Mouse (Mus musculus) hindbrain, embryonic 13.5 days (tissue): ENCODE data around the gene Zfp579. TPM values are rescaled to one million over a fixed set of nuclear protein-coding genes. Genes with fewer than 3 reads are reported as not detected.
"Not testable (repeated sequence)": the region's sequence is repeated elsewhere in the genome, so short reads cannot be mapped to it uniquely, and the experiment has no call there.

Experiments
- ATAC-seq: fragments of 200-750 bp; cut with Nextera tagmentation; 2 replicates; pipeline ENCODE4 v1.8.0; 2017; ENCODE audit warnings: moderate TSS enrichment; ENCODE audit not compliant: low FRiP score
- H3K27ac ChIP-seq: fragments of 300-500 bp; sonication (generic); 2 replicates; pipeline ENCODE4 v1.5.1; 2015; ENCODE audit warnings: inconsistent platforms, mild to moderate bottlenecking, moderate library complexity
- H3K27me3 ChIP-seq: fragments of 300-500 bp; sonication (generic); 2 replicates; pipeline ENCODE4 v1.6.1; 2015; ENCODE audit warnings: mild to moderate bottlenecking, inconsistent platforms
- H3K36me3 ChIP-seq: fragments of 300-500 bp; sonication (generic); 2 replicates; pipeline ENCODE4 v1.6.1; 2015; ENCODE audit warnings: mild to moderate bottlenecking, inconsistent platforms
- H3K4me1 ChIP-seq: fragments of 300-500 bp; sonication (generic); replicated peaks from 2 replicates; pipeline ENCODE4 v1.6.1; 2015; ENCODE audit warnings: inconsistent platforms
- H3K4me2 ChIP-seq: fragments of 300-500 bp; sonication (generic); 2 replicates; pipeline ENCODE4 v1.6.1; 2015; ENCODE audit warnings: inconsistent platforms, mild to moderate bottlenecking, moderate library complexity
- H3K4me3 ChIP-seq: fragments of 300-500 bp; sonication (generic); 2 replicates; pipeline ENCODE4 v1.5.1; 2015; ENCODE audit warnings: mild to moderate bottlenecking, inconsistent platforms
- H3K9ac ChIP-seq: fragments of 300-500 bp; sonication (generic); 2 replicates; pipeline ENCODE4 v1.6.1; 2015; ENCODE audit warnings: mild to moderate bottlenecking, inconsistent platforms
- H3K9me3 ChIP-seq: fragments of 300-500 bp; sonication (generic); 2 replicates; pipeline ENCODE4 v1.6.1; 2016; ENCODE audit warnings: inconsistent platforms
- WGBS: fragments of 180-500 bp; shearing (Covaris S2); methylation state at CpG from one replicate; pipeline ENCODE4 v1.1.7; 2015; 5-methylcytosine and 5-hydroxymethylcytosine counted together
- polyA plus RNA-seq: library from polyadenylated mRNA; unstranded; fragments of >200 nt; fragmentation: Nextera tagmentation; extraction: Ambion mirVana; gene quantifications from 2 replicates; pipeline ENCODE4 v1.2.1, GENCODE M21; 2015

Zfp579 gene
- polyA plus RNA-seq, 1 experiment from 2014 or later = 53.6 TPM

GRCm38 (mm10) chr7:5029543-5029942, 33.6 kb upstream of the Zfp579 start:
- H3K27me3 ChIP-seq = no peaks in the 10 kb centered on the region
- peaks cover 26% of the 10 kb centered on the region for H3K9me3 ChIP-seq
- no peak for ATAC-seq
- H3K36me3 ChIP-seq = peaks cover 88% of the 10 kb centered on the region
- WGBS = 94% methylated on average over 22 of the region's 22 CpGs
- H3K4me3 ChIP-seq = no peak overlapping the region
- no peak overlapping the region for H3K4me2 ChIP-seq
- no peak overlapping the region for H3K9ac ChIP-seq
- H3K4me1 ChIP-seq = no peaks in the 10 kb centered on the region
- H3K27ac ChIP-seq = no peak overlapping the region

GRCm38 (mm10) chr7:5021197-5021596, 25.2 kb upstream of the Zfp579 start:
- H3K9ac ChIP-seq = peak overlapping the region; percentile 98

GRCm38 (mm10) chr7:5020685-5021084, 24.7 kb upstream of the Zfp579 start:
- H3K27ac ChIP-seq = peak overlapping the region; percentile 95
- peak; percentile 5 for ATAC-seq
- H3K4me2 ChIP-seq = peak overlapping the region; percentile 88
- peaks cover 27% of the 10 kb centered on the region for H3K4me1 ChIP-seq
- H3K9ac ChIP-seq = peak overlapping the region; percentile 98
- peak overlapping the region; percentile 79 for H3K4me3 ChIP-seq
- 1% methylated on average over 15 of the region's 15 CpGs for WGBS
- H3K36me3 ChIP-seq = peaks cover 40% of the 10 kb centered on the region
- no peaks in the 10 kb centered on the region for H3K27me3 ChIP-seq
- no peaks in the 10 kb centered on the region for H3K9me3 ChIP-seq

More at GRCm38 (mm10) chr7:5021197-5021596, 25.2 kb upstream of the Zfp579 start:
- peak overlapping the region; percentile 95 for H3K27ac ChIP-seq
- peak overlapping the region; percentile 88 for H3K4me2 ChIP-seq
- peaks cover 44% of the 10 kb centered on the region for H3K36me3 ChIP-seq
- H3K4me1 ChIP-seq = peaks cover 21% of the 10 kb centered on the region
- H3K27me3 ChIP-seq = no peaks in the 10 kb centered on the region
- 55% methylated on average over 5 of the region's 5 CpGs for WGBS
- ATAC-seq = no peak
- peak overlapping the region; percentile 79 for H3K4me3 ChIP-seq
- no peaks in the 10 kb centered on the region for H3K9me3 ChIP-seq

GRCm38 (mm10) chr7:5020000-5020681, 24.2 kb upstream of the Zfp579 start, which contains the start of the genes Zfp865 and Ccdc106:
Gene Zfp865, plus strand, starts transcription at chr7:5020376.
Gene Ccdc106, plus strand, starts transcription at chr7:5020553.
- peak within 1 kb of the TSS; percentile 98 for H3K9ac ChIP-seq
- WGBS = under 1% methylated on average over 48 of the region's 49 CpGs
- peak within 1 kb of the TSS; percentile 95 for H3K27ac ChIP-seq
- H3K36me3 ChIP-seq = peaks cover 40% of the 10 kb centered on the region
- H3K4me3 ChIP-seq = peak within 1 kb of the TSS; percentile 79
- H3K4me1 ChIP-seq = peaks cover 27% of the 10 kb centered on the region
- no peaks in the 10 kb centered on the region for H3K27me3 ChIP-seq
- peak within 1 kb of the TSS; percentile 88 for H3K4me2 ChIP-seq
- H3K9me3 ChIP-seq = no peaks in the 10 kb centered on the region
- ATAC-seq = peak; percentile 93

- not testable (repeated sequence) for H3K27me3 ChIP-seq, ATAC-seq, H3K9ac ChIP-seq, H3K9me3 ChIP-seq
- Histone ChIP-seq H3K36me3 (peaks cover 36% of the 10 kb centered on the region), H3K4me1 (peaks cover 27% of the 10 kb centered on the region), H3K4me3 (peak overlapping the region; percentile 79), H3K4me2 (peak overlapping the region; percentile 88), H3K27ac (peak overlapping the region; percentile 95)
- 28% methylated on average over 8 of the region's 8 CpGs for WGBS
These were observed 23.6 kb upstream of the Zfp579 start for GRCm38 (mm10) chr7:5019576-5019975.

GRCm38 (mm10) chr7:5017931-5018330, 22.0 kb upstream of the Zfp579 start:
- Histone ChIP-seq H3K9ac (no peak overlapping the region), H3K27ac (no peak overlapping the region), H3K27me3 (no peaks in the 10 kb centered on the region), H3K4me3 (no peak overlapping the region), H3K4me2 (no peak overlapping the region), H3K4me1 (peaks cover 33% of the 10 kb centered on the region), H3K36me3 (peaks cover 20% of the 10 kb centered on the region), H3K9me3 (no peaks in the 10 kb centered on the region)
- no peak for ATAC-seq
- 98% methylated on average over 21 of the region's 21 CpGs for WGBS

- no peak overlapping the region for H3K4me3 ChIP-seq
- no peaks in the 10 kb centered on the region for H3K27me3 ChIP-seq
- H3K9me3 ChIP-seq = no peaks in the 10 kb centered on the region
- H3K27ac ChIP-seq = no peak overlapping the region
- no peak overlapping the region for H3K9ac ChIP-seq
- H3K4me2 ChIP-seq = no peak overlapping the region
- H3K36me3 ChIP-seq = peaks cover 20% of the 10 kb centered on the region
- WGBS = 92% methylated on average over 16 of the region's 16 CpGs
- ATAC-seq = no peak
- H3K4me1 ChIP-seq = peaks cover 32% of the 10 kb centered on the region
These were observed 21.4 kb upstream of the Zfp579 start for GRCm38 (mm10) chr7:5017352-5017751.

GRCm38 (mm10) chr7:5016920-5017319, 21.0 kb upstream of the Zfp579 start:
- Histone ChIP-seq H3K4me2 (no peak overlapping the region), H3K9ac (no peak overlapping the region), H3K27me3 (no peaks in the 10 kb centered on the region), H3K9me3 (no peaks in the 10 kb centered on the region), H3K27ac (no peak overlapping the region), H3K4me1 (peaks cover 28% of the 10 kb centered on the region), H3K36me3 (peaks cover 20% of the 10 kb centered on the region), H3K4me3 (no peak overlapping the region)
- no peak for ATAC-seq
- WGBS = 100% methylated on average over 2 of the region's 2 CpGs

- Histone ChIP-seq H3K36me3 (peaks cover 24% of the 10 kb centered on the region), H3K4me1 (peaks cover 19% of the 10 kb centered on the region), H3K4me2 (peak overlapping the region; percentile 61), H3K9ac (peak overlapping the region; percentile 76), H3K4me3 (peak overlapping the region; percentile 71), H3K27ac (peak overlapping the region; percentile 99), H3K27me3 (no peaks in the 10 kb centered on the region), H3K9me3 (no peaks in the 10 kb centered on the region)
- WGBS = 59% methylated on average over 3 of the region's 3 CpGs
- ATAC-seq = no peak
These were observed 20.1 kb upstream of the Zfp579 start for GRCm38 (mm10) chr7:5016057-5016456.

- H3K4me1 ChIP-seq = peaks cover 15% of the 10 kb centered on the region
- peak within 1 kb of the TSS; percentile 61 for H3K4me2 ChIP-seq
- peak within 1 kb of the TSS; percentile 80 for H3K9ac ChIP-seq
- peak within 1 kb of the TSS; percentile 99 for H3K27ac ChIP-seq
- WGBS = under 1% methylated on average over 54 of the region's 76 CpGs
- no peaks in the 10 kb centered on the region for H3K9me3 ChIP-seq
- peak within 1 kb of the TSS; percentile 71 for H3K4me3 ChIP-seq
- ATAC-seq = peak; percentile 78
- peaks cover 31% of the 10 kb centered on the region for H3K36me3 ChIP-seq
- H3K27me3 ChIP-seq = no peaks in the 10 kb centered on the region
These were observed 19.4 kb upstream of the Zfp579 start, which contains the start of gene Gm44973 for GRCm38 (mm10) chr7:5015118-5016001. Gene Gm44973, plus strand, starts transcription at chr7:5015496.

GRCm38 (mm10) chr7:5014251-5015117, 18.5 kb upstream of the Zfp579 start, which contains the start of the genes Zfp524 and Fiz1:
Gene Zfp524, plus strand, starts transcription at chr7:5014415.
Gene Fiz1, minus strand, starts transcription at chr7:5014697.
- Histone ChIP-seq H3K27ac (peak within 1 kb of the TSS; percentile 99), H3K9ac (peak within 1 kb of the TSS; percentile 80), H3K36me3 (peaks cover 40% of the 10 kb centered on the region), H3K4me2 (peak within 1 kb of the TSS; percentile 61), H3K9me3 (no peaks in the 10 kb centered on the region), H3K27me3 (no peaks in the 10 kb centered on the region), H3K4me3 (peak within 1 kb of the TSS; percentile 71), H3K4me1 (peaks cover 14% of the 10 kb centered on the region)
- ATAC-seq = peak; percentile 83
- WGBS = under 1% methylated on average over 38 of the region's 42 CpGs
